Mouse (Mus musculus) cerebellum, adult 8-10 months (tissue): ENCODE data around the gene Etv2.

ENCODE experiments used
- DNase-seq: peaks from one replicate; pipeline ENCODE4 v3.0.0; 2022

Gene Etv2

DNA sequence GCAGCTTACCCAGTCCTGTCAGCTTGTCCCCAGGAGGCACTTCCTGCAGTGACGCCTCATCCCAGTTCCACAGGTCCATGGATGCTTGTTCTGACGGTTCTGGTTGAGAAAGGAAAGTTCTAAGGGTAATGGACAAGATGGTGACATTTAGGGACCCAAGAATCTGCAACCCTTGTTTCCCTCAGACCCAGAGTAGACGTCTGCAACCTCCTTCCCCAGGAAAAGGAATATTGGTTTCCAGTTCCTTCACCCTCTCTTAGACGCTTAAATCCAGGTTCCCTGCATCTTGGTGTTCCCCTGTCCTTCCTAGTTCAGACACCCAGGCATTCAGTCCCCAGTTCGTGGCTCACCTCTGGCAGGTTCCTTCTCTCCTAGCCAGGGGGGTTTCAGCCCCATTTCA is at the start of gene Etv2:
TSS of gene Etv2 (minus strand) at position 101 of the 400 bp plus-strand sequence.
- no peak for DNase-seq

DNA sequence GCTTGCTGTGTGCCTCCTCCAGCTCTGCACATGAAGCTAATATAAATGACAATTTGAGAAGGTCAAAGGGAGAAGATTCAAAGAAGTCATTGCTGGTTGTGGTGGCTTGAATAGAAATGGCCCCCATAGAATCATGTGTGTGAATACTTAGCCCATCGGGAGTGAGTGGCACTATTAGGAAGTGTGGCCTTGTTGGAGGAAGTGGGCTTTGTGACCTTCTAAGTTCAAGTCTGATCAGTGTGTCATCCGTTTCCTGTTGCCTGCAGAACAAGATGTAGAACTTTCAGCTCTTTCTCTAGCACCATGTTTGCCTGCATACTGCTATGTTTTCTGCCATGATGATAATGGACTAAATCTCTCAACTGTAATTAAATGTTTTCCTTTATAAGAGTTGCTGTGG is 47.8 kb upstream of the Etv2 start:
- no peak for DNase-seq

GRCm38 (mm10) chr7:30681897-30682296 is 46.2 kb upstream of the Etv2 start:
- no peak for DNase-seq

- peak; percentile 28 for DNase-seq
These were observed 42.8 kb upstream of the Etv2 start for GRCm38 (mm10) chr7:30678263-30678975.

- DNase-seq = no peak
These were observed 35.8 kb upstream of the Etv2 start, which contains the start of gene Pmis2 for GRCm38 (mm10) chr7:30671480-30671879. TSS of gene Pmis2 (minus strand) at chr7:30671605.

DNA sequence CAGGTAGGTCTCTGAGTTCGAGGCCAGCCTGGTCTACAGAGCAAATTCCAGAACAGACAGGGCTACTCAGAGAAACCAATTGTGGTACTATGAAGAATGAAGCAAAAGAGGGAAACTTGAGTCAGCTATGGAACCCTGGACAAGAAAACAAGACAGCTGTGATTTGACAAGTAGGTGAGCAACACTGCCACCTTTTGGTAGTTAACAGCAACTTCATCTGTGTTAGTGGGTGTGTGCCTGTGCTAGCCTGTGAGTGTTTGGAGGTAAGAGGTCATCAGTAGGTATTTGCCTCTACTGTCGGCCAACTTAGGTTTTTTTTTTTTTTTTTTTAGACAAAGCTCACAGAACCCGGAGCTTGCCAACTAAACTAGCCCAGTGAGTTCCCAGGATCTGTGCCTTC is 33.6 kb upstream of the Etv2 start:
- DNase-seq = no peak

GRCm38 (mm10) chr7:30665321-30665720 is 29.7 kb upstream of the Etv2 start:
- no peak for DNase-seq

- DNase-seq = peak; percentile 86
These were observed 29.0 kb upstream of the Etv2 start, which contains the start of gene Haus5 for GRCm38 (mm10) chr7:30664529-30665200. TSS of gene Haus5 (minus strand) at chr7:30664994.

DNA sequence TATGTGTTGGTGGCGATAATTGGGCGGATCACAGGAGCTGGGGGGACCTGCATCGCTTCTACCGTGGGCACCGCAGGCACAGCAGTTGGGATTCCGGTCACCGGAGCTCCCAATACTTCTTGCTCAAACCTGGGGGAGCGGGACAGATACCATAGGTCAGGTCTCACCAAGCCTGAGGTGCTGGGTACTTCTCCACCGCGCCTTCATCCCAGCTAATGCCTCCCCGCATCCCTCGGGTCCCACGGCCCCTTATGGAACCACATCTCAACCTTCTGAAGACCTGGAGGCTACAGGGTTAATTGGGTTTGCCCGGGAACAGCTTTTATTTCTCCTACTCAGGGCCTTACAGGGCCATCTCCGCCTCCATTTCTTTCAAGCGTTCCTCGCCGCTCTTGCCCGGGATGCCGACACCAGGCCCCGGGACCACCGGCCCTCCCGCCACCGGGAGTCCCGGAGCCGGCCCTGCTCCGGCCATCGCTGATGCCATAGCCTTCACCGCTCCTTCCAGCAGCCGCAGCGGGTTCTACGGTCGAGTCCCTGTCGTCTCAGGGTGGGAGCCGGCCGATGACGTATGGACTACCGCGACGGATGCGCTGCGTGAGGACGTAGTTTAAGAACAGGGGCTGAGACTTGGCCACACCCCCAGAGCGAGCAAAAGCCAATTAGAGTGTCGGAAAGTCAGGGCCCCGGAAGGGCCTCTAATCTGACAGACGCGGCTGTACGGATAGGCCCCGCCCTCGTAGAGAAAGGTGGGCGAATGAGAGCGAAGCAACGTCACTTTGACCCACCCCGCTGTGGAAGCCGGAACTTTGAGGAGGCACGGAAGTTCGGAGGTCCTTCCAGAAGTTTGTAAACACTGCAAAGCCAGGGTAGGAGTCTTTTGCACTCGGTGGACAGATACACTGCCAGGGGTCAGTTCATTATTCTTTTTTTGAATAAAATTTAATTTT is 14.2 kb upstream of the Etv2 start, which contains the start of gene Rbm42:
TSS of gene Rbm42 (minus strand) at position 727 of the 950 bp plus-strand sequence.
- peak; percentile 97 for DNase-seq

GRCm38 (mm10) chr7:30639083-30639482 is 3.4 kb upstream of the Etv2 start:
- DNase-seq = no peak

- no peak for DNase-seq
These were observed 743 bp upstream of the Etv2 start for GRCm38 (mm10) chr7:30636395-30636794.

DNA sequence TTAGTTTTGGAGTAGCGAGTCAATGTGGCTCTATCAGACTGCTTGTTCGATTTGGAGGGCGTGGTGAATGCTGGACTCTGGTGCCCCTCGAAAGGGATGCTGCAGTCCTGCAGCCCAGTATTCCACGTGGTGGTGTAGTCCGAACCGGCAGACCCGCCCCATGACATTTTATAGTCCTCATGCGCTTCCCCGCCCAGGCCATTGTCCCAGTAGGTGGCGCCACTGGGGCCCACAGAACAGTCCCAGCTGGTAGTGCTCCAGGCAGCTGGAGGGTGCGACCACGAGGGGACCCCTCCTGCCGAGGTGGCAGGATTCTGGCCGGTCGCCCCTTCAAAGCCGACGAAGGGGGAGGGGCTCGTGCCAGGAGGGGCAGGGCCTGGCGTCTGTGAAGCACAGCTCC is 1.0 kb downstream of the Etv2 start:
- DNase-seq = no peak

GRCm38 (mm10) chr7:30633762-30634412 is 1.8 kb downstream of the Etv2 start:
- no peak for DNase-seq

GRCm38 (mm10) chr7:30629013-30629412 is 6.6 kb downstream of the Etv2 start:
- no peak for DNase-seq

GRCm38 (mm10) chr7:30626647-30627046 is 9.0 kb downstream of the Etv2 start:
- no peak for DNase-seq

GRCm38 (mm10) chr7:30625530-30626384 is 9.9 kb downstream of the Etv2 start, which contains the start of gene Cox6b1:
TSS of gene Cox6b1 (minus strand) at chr7:30626151.
- DNase-seq = peak; percentile 82

- no peak for DNase-seq
These were observed 16.4 kb downstream of the Etv2 start for GRCm38 (mm10) chr7:30619202-30619601.

DNA sequence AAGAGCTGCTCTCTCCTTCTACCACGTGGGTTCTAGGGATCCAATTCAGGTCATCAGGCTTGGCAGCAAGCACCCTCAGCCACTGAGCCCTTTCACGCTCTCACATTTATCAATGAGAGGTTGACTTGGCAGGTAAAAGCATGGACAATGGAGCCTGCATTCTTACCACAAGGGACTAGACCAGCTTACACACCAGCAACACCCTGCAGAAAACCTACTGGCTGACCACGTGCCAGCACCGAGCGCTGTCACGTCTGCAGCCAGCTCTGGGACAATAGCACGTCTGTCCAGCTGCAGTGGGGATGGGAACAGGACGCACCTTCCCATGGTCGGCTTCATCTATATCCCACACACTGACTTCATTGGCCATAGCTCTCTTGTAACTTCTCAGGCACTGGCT is 17.0 kb downstream of the Etv2 start:
- no peak for DNase-seq

- DNase-seq = no peak
These were observed 20.4 kb downstream of the Etv2 start for GRCm38 (mm10) chr7:30615049-30615760.

DNA sequence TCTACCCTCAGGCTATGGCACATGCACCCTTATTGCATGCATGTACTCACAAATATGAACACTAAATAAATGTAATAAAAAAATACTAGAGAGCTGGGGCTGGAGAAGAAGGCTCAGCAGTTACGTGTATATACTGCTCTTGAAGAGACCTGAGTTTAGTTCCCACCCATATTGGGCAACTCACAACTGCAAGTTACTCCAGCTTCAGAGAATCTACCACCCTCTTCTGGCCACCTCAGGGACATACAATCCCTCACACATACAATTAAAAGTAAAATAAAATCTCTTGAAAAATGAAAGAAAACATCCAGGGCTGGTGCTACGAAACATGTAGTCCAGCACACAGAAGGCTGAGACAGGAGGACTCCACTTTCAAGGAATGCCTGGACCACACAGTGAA is 21.2 kb downstream of the Etv2 start:
- no peak for DNase-seq
